9 mouse cellular contexts compared by ENCODE assay signal in genomic region chr1:180956973-180957381, GRCm38 (mm10). TPM values are rescaled to one million over a fixed set of nuclear protein-coding genes. Genes with fewer than 3 reads are reported as not detected.
A peak's percentile ranks its signal among the peaks of the same experiment; 100 is the strongest.
DNase-seq lines count a peak whose midpoint lies in the region; ATAC-seq and TF ChIP-seq lines count a peak whose summit lies in the region.
"Had no signal": no experiment of that assay in that cellular context is flagged by ENCODE, and none has a peak within 500 bp of the region (broad histone marks: within the 10 kb centered on the region; RNA-seq: fewer than 3 reads in every experiment).

No protein-coding gene starts in this region.

- TF ChIP-seq POLR2A in lung, adult 2 months (IDR thresholded peaks at IDR 0.05; ENCODE audit: borderline replicate concordance, extremely low read depth, low read depth, low read length) = no peak

- no peak for TF ChIP-seq CTCF in lung, adult 2 months (IDR thresholded peaks at IDR 0.05; ENCODE audit: insufficient read depth, low read length)
- no peak for TF ChIP-seq CTCF in stomach, postnatal 0 days (IDR thresholded peaks at IDR 0.05; ENCODE audit: low read depth)

- DNase-seq in lung, adult 18-20 months = peak; percentile 75 to 82
- no peak for DNase-seq in lung, adult 2 months
- no peak for DNase-seq in stomach, postnatal 0 days (ENCODE audit: low spot score)
- no peak for DNase-seq in c-Kit-positive CD71-positive TER-119-positive erythroid progenitor cells, embryonic 14.5 days (ENCODE audit: low spot score)
- DNase-seq in midbrain, embryonic 14.5 days = no peak

- 56% methylated on average over 8 of the region's 8 CpGs for WGBS in lung, adult 2 months
- 44% methylated on average over 8 of the region's 8 CpGs for WGBS in liver, embryonic 12.5 days (ENCODE audit: insufficient replicate concordance)
- WGBS in stomach, postnatal 0 days = 65% methylated on average over 8 of the region's 8 CpGs
- WGBS in midbrain, embryonic 13.5 days = 87% methylated on average over 8 of the region's 8 CpGs
- 91% methylated on average over 8 of the region's 8 CpGs for WGBS in midbrain, embryonic 14.5 days

- no peak for TF ChIP-seq EP300 in stomach, postnatal 0 days (optimal IDR thresholded peaks at IDR 0.05)

- ATAC-seq in hematopoietic stem cell, adult 5-6 weeks (replicated peaks in 1 of 2; ENCODE audit: insufficient read depth in 1 of 2, low FRiP score in 2 of 2, low TSS enrichment in 1 of 2, low read depth in 1 of 2, poor library complexity in 2 of 2, severe bottlenecking in 2 of 2) = peak; percentile 31 to 43; a peak in 3 of 4 replicates
- ATAC-seq in liver, embryonic 12.5 days = peak; percentile 70
- ATAC-seq in stomach, postnatal 0 days (ENCODE audit: low FRiP score, low TSS enrichment) = peak; percentile 39
- no peak for ATAC-seq in midbrain, embryonic 13.5 days
- ATAC-seq in midbrain, embryonic 14.5 days (ENCODE audit: low FRiP score, low TSS enrichment) = no peak

- H3K4me3 ChIP-seq in lung, adult 2 months (replicated peaks; ENCODE audit: extremely low read depth, low read depth, low read length) = no peak overlapping the region
- no peak overlapping the region for H3K4me3 ChIP-seq in liver, embryonic 12.5 days
- H3K4me3 ChIP-seq in stomach, postnatal 0 days (ENCODE audit: low read depth, low read length) = no peak overlapping the region
- H3K4me3 ChIP-seq in midbrain, embryonic 13.5 days (replicated peaks) = no peak overlapping the region
- no peak overlapping the region for H3K4me3 ChIP-seq in midbrain, embryonic 14.5 days (replicated peaks; ENCODE audit: low read depth, low read length)
- H3K4me3 ChIP-seq: hindbrain, embryonic 15.5 days had no signal

- peaks cover 5% of the 10 kb centered on the region; the same call in 1 of the 2 replicates for H3K4me1 ChIP-seq in lung, adult 2 months (ENCODE audit: control insufficient read depth, insufficient read depth, low read length)
- H3K4me1 ChIP-seq in liver, embryonic 12.5 days = peaks cover 12% of the 10 kb centered on the region; the same call in 1 of the 2 replicates
- no peaks in the 10 kb centered on the region for H3K4me1 ChIP-seq in stomach, postnatal 0 days (replicated peaks; ENCODE audit: control insufficient read depth, insufficient read depth)
- H3K4me1 ChIP-seq in midbrain, embryonic 13.5 days (replicated peaks) = no peaks in the 10 kb centered on the region
- H3K4me1 ChIP-seq in midbrain, embryonic 14.5 days (ENCODE audit: control insufficient read depth, insufficient read depth, low read length) = no peaks in the 10 kb centered on the region
- H3K4me1 ChIP-seq: hindbrain, embryonic 15.5 days had no signal

- H3K4me2 ChIP-seq in liver, embryonic 12.5 days = no peak overlapping the region
- no peak overlapping the region for H3K4me2 ChIP-seq in stomach, postnatal 0 days (replicated peaks; ENCODE audit: low read depth)
- H3K4me2 ChIP-seq in midbrain, embryonic 13.5 days (replicated peaks) = no peak overlapping the region
- no peak overlapping the region for H3K4me2 ChIP-seq in midbrain, embryonic 14.5 days (ENCODE audit: low read length)
- H3K4me2 ChIP-seq: hindbrain, embryonic 15.5 days had no signal

- no peaks in the 10 kb centered on the region for H3K27me3 ChIP-seq in liver, embryonic 12.5 days (replicated peaks)
- H3K27me3 ChIP-seq in stomach, postnatal 0 days (ENCODE audit: control insufficient read depth, insufficient read depth, low read length) = no peaks in the 10 kb centered on the region
- H3K27me3 ChIP-seq in midbrain, embryonic 13.5 days = no peaks in the 10 kb centered on the region
- H3K27me3 ChIP-seq in midbrain, embryonic 14.5 days (ENCODE audit: control insufficient read depth, insufficient read depth, low read length) = no peaks in the 10 kb centered on the region
- H3K27me3 ChIP-seq: hindbrain, embryonic 15.5 days had no signal

- H3K27ac ChIP-seq in liver, embryonic 12.5 days = no peak overlapping the region
- no peak overlapping the region for H3K27ac ChIP-seq in stomach, postnatal 0 days (replicated peaks)
- no peak overlapping the region for H3K27ac ChIP-seq in midbrain, embryonic 13.5 days
- no peak overlapping the region for H3K27ac ChIP-seq in midbrain, embryonic 14.5 days (replicated peaks; ENCODE audit: low read depth, low read length)
- H3K27ac ChIP-seq: hindbrain, embryonic 15.5 days had no signal

- no peak overlapping the region for H3K9ac ChIP-seq in liver, embryonic 12.5 days
- H3K9ac ChIP-seq in stomach, postnatal 0 days (ENCODE audit: low read length) = no peak overlapping the region
- H3K9ac ChIP-seq in midbrain, embryonic 13.5 days (replicated peaks) = no peak overlapping the region
- H3K9ac ChIP-seq in midbrain, embryonic 14.5 days (replicated peaks; ENCODE audit: low read length) = no peak overlapping the region
- H3K9ac ChIP-seq: hindbrain, embryonic 15.5 days had no signal

- no peaks in the 10 kb centered on the region for H3K9me3 ChIP-seq in liver, embryonic 12.5 days (replicated peaks)
- H3K9me3 ChIP-seq in stomach, postnatal 0 days (ENCODE audit: control insufficient read depth, low read length) = no peaks in the 10 kb centered on the region
- H3K9me3 ChIP-seq in midbrain, embryonic 13.5 days = no peaks in the 10 kb centered on the region
- H3K9me3 ChIP-seq in midbrain, embryonic 14.5 days (ENCODE audit: control insufficient read depth, low read length) = no peaks in the 10 kb centered on the region
- H3K9me3 ChIP-seq: hindbrain, embryonic 15.5 days had no signal

- H3K36me3 ChIP-seq in liver, embryonic 12.5 days = peaks cover 52% of the 10 kb centered on the region
- H3K36me3 ChIP-seq in stomach, postnatal 0 days (ENCODE audit: control insufficient read depth, insufficient read depth, low read length) = peaks cover 38% of the 10 kb centered on the region
- H3K36me3 ChIP-seq in midbrain, embryonic 13.5 days = no peaks in the 10 kb centered on the region
- no peaks in the 10 kb centered on the region for H3K36me3 ChIP-seq in midbrain, embryonic 14.5 days (ENCODE audit: control insufficient read depth, insufficient read depth, low read length)
- H3K36me3 ChIP-seq: hindbrain, embryonic 15.5 days had no signal

RNA-seq across cellular contexts. Expression of gene Tmem63a, which starts 14.8 kb away (rescaled TPM):
- polyA plus RNA-seq in lung, adult 2 months (2012; rRNA removed) = 70.4 and 81.7 TPM in 2 replicates
- total RNA-seq in hematopoietic stem cell, adult 5-6 weeks (2017) = 21.8 and 25.5 TPM in 2 replicates
- polyA plus RNA-seq in liver, embryonic 12.5 days (2016; fragmentation: Nextera tagmentation; extraction: Ambion mirVana) = 6.5 and 6.6 TPM in 2 replicates
- polyA plus RNA-seq in stomach, postnatal 0 days (2015; fragmentation: Nextera tagmentation; extraction: Ambion mirVana) = 35.2 and 36.7 TPM in 2 replicates
- polyA plus RNA-seq in midbrain, embryonic 13.5 days (2015; fragmentation: Nextera tagmentation; extraction: Ambion mirVana) = 0.93 and 1.8 TPM in 2 replicates
- 0.36 and 1.2 TPM in 2 replicates for polyA plus RNA-seq in midbrain, embryonic 14.5 days (2014; fragmentation: Nextera tagmentation; extraction: Ambion mirVana)

RNA-seq across cellular contexts. Expression of gene Lefty1, which starts 22.2 kb away (rescaled TPM):
- 11.4 and 11.5 TPM in 2 replicates for polyA plus RNA-seq in lung, adult 2 months (2012; rRNA removed)
- total RNA-seq in hematopoietic stem cell, adult 5-6 weeks (2017) = 0.45 and 2.9 TPM in 2 replicates
- 4.7 and 7.1 TPM in 2 replicates for polyA plus RNA-seq in liver, embryonic 12.5 days (2016; fragmentation: Nextera tagmentation; extraction: Ambion mirVana)
- 6.1 TPM in 2 replicates for polyA plus RNA-seq in stomach, postnatal 0 days (2015; fragmentation: Nextera tagmentation; extraction: Ambion mirVana)
- 0.31 TPM in 1 of 2 replicates, not detected in the other for polyA plus RNA-seq in midbrain, embryonic 13.5 days (2015; fragmentation: Nextera tagmentation; extraction: Ambion mirVana)
- polyA plus RNA-seq in midbrain, embryonic 14.5 days (2014; fragmentation: Nextera tagmentation; extraction: Ambion mirVana) = 0.28 TPM in 1 of 2 replicates, not detected in the other

RNA-seq across cellular contexts. Expression of gene Pycr2, which starts 52.9 kb away (rescaled TPM):
- polyA plus RNA-seq in lung, adult 2 months (2012; rRNA removed) = 36.7 and 43.8 TPM in 2 replicates
- 21.5 and 25.4 TPM in 2 replicates for total RNA-seq in hematopoietic stem cell, adult 5-6 weeks (2017)
- polyA plus RNA-seq in liver, embryonic 12.5 days (2016; fragmentation: Nextera tagmentation; extraction: Ambion mirVana) = 146 and 150 TPM in 2 replicates
- 62.6 and 63.7 TPM in 2 replicates for polyA plus RNA-seq in stomach, postnatal 0 days (2015; fragmentation: Nextera tagmentation; extraction: Ambion mirVana)
- 76.6 and 83.1 TPM in 2 replicates for polyA plus RNA-seq in midbrain, embryonic 13.5 days (2015; fragmentation: Nextera tagmentation; extraction: Ambion mirVana)
- polyA plus RNA-seq in midbrain, embryonic 14.5 days (2014; fragmentation: Nextera tagmentation; extraction: Ambion mirVana) = 67.2 and 69.9 TPM in 2 replicates

Comparison
In these comparisons a context has a peak if more than half of its experiments do, and no peak if none do; other contexts are left out.
1. DNase-seq: peak in lung, adult 18-20 months (2 of 2); none in lung, adult 2 months (single experiment), stomach, postnatal 0 days (single experiment), c-Kit-positive CD71-positive TER-119-positive erythroid progenitor cells, embryonic 14.5 days (single experiment) and midbrain, embryonic 14.5 days (single experiment).
2. ATAC-seq: peak in hematopoietic stem cell, adult 5-6 weeks (2 of 2), liver, embryonic 12.5 days (single experiment) and stomach, postnatal 0 days (single experiment); none in midbrain, embryonic 13.5 days (single experiment) and midbrain, embryonic 14.5 days (single experiment).